Mouse (Mus musculus) embryonic facial prominence, embryonic 10.5 days (tissue): ENCODE results near the gene Clint1. TPM values are rescaled to one million over a fixed set of nuclear protein-coding genes. Genes with fewer than 3 reads are reported as not detected.
A peak's percentile ranks its signal among the peaks of the same experiment; 100 is the strongest.

Experiments used
- DNase-seq: peaks from one replicate; pipeline ENCODE4 v3.0.0-alpha.2; 2017; ENCODE audit warnings: low spot score
- H3K27ac ChIP-seq: fragments of 300-500 bp; sonication (generic); replicated peaks from 2 replicates; pipeline ENCODE4 v1.5.1; 2016; ENCODE audit warnings: mild to moderate bottlenecking
- H3K27me3 ChIP-seq: fragments of 300-500 bp; sonication (generic); replicated peaks from 2 replicates; pipeline ENCODE4 v1.6.1; 2016; ENCODE audit warnings: low read depth, mild to moderate bottlenecking; ENCODE audit not compliant: poor library complexity, severe bottlenecking
- H3K36me3 ChIP-seq: fragments of 300-500 bp; sonication (generic); replicated peaks from 2 replicates; pipeline ENCODE4 v1.6.1; 2016; ENCODE audit warnings: mild to moderate bottlenecking, moderate library complexity
- H3K4me1 ChIP-seq: fragments of 300-500 bp; sonication (generic); 2 replicates; pipeline ENCODE4 v1.6.1; 2016
- H3K4me3 ChIP-seq: fragments of 300-500 bp; sonication (generic); 2 replicates; pipeline ENCODE4 v1.5.1; 2016; ENCODE audit warnings: mild to moderate bottlenecking, moderate library complexity
- H3K9me3 ChIP-seq: fragments of 300-500 bp; sonication (generic); 2 replicates; pipeline ENCODE4 v1.6.1; 2016; ENCODE audit warnings: mild to moderate bottlenecking
- WGBS: fragments of 180-500 bp; shearing (Covaris S2); methylation state at CpG from one replicate; pipeline ENCODE4 v1.1.7; 2016; 5-methylcytosine and 5-hydroxymethylcytosine counted together
- microRNA-seq: library from miRNA; unstranded; fragments of <30 nt; microRNA quantifications from one replicate; pipeline ENCODE4, GENCODE M21; 2017
- polyA plus RNA-seq: library from polyadenylated mRNA; unstranded; fragments of >200 nt; fragmentation: Nextera tagmentation; extraction: Ambion mirVana; gene quantifications from 2 replicates; pipeline ENCODE4 v1.2.1, GENCODE M21; 2016

The Clint1 gene
- polyA plus RNA-seq, 1 experiment from 2014 or later: 63.7 TPM

- peaks cover 9% of the 10 kb centered on the region; the same call in 1 of the 2 replicates for H3K4me1 ChIP-seq
- peak within 1 kb of the TSS; percentile 78 for H3K4me3 ChIP-seq
- H3K27ac ChIP-seq: peak within 1 kb of the TSS; percentile 85
- H3K27me3 ChIP-seq: no peaks in the 10 kb centered on the region
- H3K9me3 ChIP-seq: no peaks in the 10 kb centered on the region
- peaks cover 26% of the 10 kb centered on the region for H3K36me3 ChIP-seq
- under 1% methylated on average over 32 of the region's 32 CpGs for WGBS
- peak; percentile 92 for DNase-seq
These were observed 103.3 kb downstream of the Clint1 start, which contains the start of gene Thg1l for GRCm38 (mm10) chr11:45955127-45955627. TSS of gene Thg1l (minus strand) at chr11:45955494.

GRCm38 (mm10) chr11:45959598-45959997 is 107.7 kb downstream of the Clint1 start:
- H3K4me1 ChIP-seq: peaks cover 2% of the 10 kb centered on the region; the same call in 1 of the 2 replicates

GRCm38 (mm10) chr11:45960003-45960402 is 108.2 kb downstream of the Clint1 start:
- no peaks in the 10 kb centered on the region for H3K27me3 ChIP-seq
- H3K36me3 ChIP-seq: no peaks in the 10 kb centered on the region
- DNase-seq: no peak
- H3K27ac ChIP-seq: no peak overlapping the region
- WGBS: 87% methylated on average over 5 of the region's 5 CpGs
- H3K9me3 ChIP-seq: no peaks in the 10 kb centered on the region
- no peak overlapping the region for H3K4me3 ChIP-seq
- H3K4me1 ChIP-seq: no peaks in the 10 kb centered on the region

More at GRCm38 (mm10) chr11:45959598-45959997, 107.7 kb downstream of the Clint1 start:
- Histone ChIP-seq H3K36me3 (no peaks in the 10 kb centered on the region), H3K4me3 (no peak overlapping the region), H3K27ac (no peak overlapping the region), H3K27me3 (no peaks in the 10 kb centered on the region), H3K9me3 (no peaks in the 10 kb centered on the region)
- DNase-seq: no peak
- 78% methylated on average over 3 of the region's 3 CpGs for WGBS

Small RNA genes within 50 kb of the gene (microRNA-seq; reads per million reads assigned to microRNA genes)
- not detected for gene Gm22751

Other genes with a start within 250 kb of the Clint1 start
- gene Lsm11, start 92.9 kb downstream of the Clint1 start, polyA plus RNA-seq: 6.4 and 7.3 TPM in 2 replicates
- 16.6 and 16.7 TPM in 2 replicates for gene Thg1l, start 103.4 kb downstream of the Clint1 start, polyA plus RNA-seq
- gene Sox30, start 128.3 kb downstream of the Clint1 start, polyA plus RNA-seq: 0.12 and 0.13 TPM in 2 replicates
- gene Gm12166, start 200.3 kb downstream of the Clint1 start, polyA plus RNA-seq: 2.9 and 3.0 TPM in 2 replicates
- gene Adam19, start 203.9 kb downstream of the Clint1 start, polyA plus RNA-seq: 11.3 and 13.9 TPM in 2 replicates